Mouse (Mus musculus) layer of hippocampus, adult 11-12 months (tissue): ENCODE measurements around the gene Hells.
A peak's percentile ranks its signal among the peaks of the same experiment; 100 is the strongest.

ENCODE experiments used
- DNase-seq: peaks from one replicate; pipeline ENCODE4 v3.0.0; 2022; ENCODE audit warnings: low spot score

The Hells gene

GRCm38 (mm10) chr19:38930788-38931565, at the start of gene Hells:
TSS of gene Hells (plus strand) at chr19:38930915.
- peak; percentile 67 for DNase-seq

DNA sequence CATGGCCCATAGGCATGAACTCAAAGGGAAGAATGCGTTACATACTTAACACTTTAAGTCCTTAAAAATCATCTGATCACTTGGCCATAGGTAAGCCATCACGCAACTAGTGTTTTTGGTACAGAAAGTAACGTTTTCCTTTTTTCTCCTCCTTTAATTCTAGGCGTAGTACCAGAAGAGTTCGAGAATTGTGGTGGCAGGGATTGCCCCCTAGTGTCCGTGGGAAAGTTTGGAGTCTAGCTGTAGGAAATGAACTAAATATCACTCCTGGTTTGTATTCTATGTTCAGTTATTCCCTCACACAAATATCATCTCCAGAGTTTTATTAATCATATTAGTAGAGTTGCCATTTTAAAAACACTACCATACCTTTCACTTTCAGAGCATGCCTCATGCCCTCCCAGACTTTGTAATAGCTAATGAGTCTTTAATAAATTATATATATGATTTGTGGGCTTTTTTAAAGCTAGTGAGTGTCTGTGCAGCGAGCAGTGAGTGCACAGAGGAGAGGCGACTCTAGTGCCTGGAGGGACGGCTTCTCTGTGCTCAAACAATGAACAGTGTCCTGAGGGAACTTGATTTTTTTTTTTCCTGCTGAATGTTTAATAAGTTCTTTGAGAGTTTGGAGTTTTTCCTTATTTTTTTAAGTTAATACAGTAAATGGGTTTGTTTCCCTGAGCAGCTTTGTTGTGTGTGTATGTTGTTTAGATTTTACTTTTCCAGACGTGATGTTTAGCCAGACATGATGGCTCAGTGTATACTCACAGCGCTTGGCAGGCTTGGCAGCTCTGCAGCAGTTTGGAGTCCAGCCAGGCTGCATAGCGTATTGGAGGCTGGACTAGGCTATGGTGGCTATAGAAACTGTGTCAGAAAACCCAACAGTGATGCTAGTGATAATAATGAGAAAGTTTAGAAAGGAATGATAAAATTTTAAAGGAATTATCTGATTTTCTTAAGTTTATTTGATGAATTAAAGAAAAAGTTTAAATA, 29.3 kb upstream of the Hells start:
- DNase-seq: no peak

GRCm38 (mm10) chr19:38902501-38902900, 28.2 kb upstream of the Hells start:
- DNase-seq: no peak

DNA sequence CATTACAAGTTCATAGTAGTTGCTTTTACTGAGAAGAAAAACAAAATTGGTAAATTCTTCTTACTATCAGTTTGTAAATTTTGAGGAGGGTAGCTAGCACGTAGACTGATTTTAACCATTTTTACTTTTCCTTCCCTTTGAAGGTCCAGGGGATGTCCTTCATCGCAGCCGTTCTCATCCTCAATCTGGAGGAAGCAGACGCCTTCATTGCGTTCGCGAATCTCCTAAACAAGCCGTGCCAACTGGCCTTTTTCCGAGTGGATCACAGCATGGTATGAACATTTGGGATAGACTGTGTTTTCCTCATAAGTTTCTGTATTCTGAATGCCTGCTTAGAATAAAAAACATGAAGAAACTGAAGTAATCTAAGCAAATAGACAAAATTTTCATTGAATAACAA, 16.9 kb upstream of the Hells start:
- no peak for DNase-seq

DNA sequence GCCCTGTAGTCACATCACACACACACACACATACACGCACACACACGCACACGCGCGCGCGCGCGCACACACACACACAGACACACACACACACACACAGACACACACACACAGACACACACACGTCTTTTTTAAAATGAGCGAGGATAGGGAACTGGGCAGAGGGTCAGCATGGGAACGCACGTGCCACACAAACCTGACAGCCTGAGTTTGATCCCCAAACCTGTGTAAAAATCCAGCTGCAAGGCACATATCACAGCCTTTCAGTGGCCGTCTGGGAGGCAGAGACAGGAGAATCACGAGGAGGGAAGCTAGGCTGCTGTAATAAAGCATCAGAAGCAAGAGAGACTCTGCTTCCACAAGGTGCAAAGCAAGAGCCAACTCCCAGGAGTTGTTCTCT, 15.8 kb upstream of the Hells start:
- DNase-seq: no peak

- DNase-seq: peak; percentile 56
Measured at GRCm38 (mm10) chr19:38915677-38916076, 15.0 kb upstream of the Hells start.

GRCm38 (mm10) chr19:38928481-38929158, 2.1 kb upstream of the Hells start:
- no peak for DNase-seq

DNA sequence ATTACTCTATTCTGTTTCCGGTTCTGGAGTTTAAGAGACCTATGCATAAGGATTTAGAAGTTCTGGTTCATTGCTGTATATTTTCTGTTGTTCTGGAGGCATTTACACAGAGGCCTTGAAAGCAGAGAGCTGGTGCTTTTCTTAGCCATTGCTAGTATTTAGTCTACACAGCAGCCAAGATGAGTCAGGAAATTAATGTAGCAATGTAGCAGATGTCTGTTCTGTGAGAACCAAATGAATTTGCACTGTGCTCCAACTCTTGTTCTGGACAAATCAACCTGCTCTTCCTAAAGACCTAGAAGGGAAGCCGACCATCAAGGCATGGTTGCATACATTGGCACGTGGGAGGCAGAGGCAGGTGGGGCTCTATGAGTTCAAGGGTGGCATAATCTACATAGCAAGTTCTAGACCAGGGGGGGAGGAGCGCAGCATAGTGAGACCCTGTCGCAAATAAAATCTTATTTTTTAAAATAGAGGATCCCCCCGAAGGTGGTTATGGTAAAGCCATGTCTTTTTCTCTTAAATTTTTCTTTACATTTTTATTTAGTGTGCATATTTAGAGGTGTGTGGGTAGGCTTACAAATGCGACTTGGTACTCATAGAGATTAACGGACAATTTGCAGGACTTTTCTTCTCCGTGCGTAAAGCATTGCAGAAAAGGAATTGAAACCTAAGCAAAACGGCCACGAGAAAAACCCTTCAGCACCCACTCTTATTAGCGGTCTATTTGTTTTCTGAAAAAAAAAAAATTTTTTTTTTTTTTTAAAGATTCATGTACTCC, 1.1 kb upstream of the Hells start:
- peak; percentile 28 for DNase-seq

GRCm38 (mm10) chr19:38930252-38930787, 395 bp upstream of the Hells start:
- DNase-seq: no peak

- DNase-seq: no peak
Measured at GRCm38 (mm10) chr19:38931566-38931890, 813 bp downstream of the Hells start.

DNA sequence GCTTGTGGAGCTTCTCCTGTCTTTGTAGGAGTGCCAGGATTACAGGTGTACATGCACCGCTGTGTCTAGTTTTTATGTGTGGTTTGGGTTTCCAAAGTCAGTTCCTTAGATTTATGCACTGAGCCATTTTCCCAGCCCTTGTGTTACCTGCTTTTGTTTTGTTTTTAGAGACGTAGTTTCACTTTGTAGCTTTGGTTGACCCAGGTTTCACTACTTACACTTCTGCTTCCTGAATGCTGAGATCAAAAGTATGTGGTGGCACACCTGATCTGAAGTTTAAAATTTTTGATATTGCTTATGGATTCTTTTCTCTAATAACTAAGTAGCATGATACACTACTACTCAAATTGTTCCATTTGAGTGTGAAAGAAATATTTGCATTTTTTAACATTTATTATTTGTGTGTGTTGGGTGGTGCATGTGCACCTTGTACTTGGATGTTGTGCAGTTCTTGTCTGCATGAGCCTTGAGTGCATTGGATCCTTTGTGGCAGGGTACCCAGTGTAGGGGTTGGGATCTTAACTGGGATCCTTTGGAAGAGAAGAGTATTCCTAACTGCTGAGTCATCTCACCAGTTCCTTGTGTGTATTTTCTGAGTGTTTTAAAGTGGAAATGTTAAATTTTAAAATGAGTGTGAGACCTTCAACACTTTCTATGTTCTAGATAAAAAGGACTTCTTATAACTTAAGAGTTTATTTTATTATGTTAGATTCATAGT, 14.0 kb downstream of the Hells start:
- no peak for DNase-seq

DNA sequence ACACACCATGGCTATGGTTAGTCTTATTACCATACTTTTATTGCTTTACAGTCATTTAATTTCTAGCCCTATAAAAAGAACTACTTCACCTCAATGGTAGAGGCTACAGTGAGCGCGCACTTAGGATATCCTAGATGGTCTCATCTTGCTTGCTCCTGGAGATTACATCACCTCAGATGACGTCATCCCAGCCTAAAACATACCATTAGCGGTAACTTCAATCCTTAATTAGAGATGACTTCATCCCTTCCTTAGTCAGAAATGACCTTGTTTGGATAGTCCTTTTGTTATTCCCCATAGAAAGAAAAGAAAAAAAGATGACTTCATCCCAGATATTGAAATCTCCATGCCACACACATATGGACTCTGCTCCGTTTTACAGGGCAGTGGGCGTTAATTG, 40.0 kb downstream of the Hells start:
- peak; percentile 19 for DNase-seq

DNA sequence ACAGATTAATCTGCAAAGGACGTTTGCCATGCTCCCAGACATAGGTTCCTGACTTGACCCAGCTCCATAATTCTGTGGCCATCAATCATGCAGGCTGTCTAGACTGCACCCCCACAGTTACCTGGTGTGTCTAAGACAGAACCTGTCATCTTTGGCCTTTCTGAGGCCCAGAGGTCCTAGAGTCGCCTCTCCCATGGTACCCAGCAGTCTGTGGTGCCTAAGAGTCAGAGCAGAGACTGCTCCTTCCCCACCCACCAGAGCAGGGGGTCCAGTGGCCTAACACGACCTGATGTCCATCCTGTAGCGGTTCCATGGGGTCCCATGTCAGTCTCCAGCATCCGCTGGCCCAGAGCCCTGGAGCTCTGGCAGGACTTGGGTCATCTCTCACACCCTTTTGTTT, 41.9 kb downstream of the Hells start:
- no peak for DNase-seq

GRCm38 (mm10) chr19:38973666-38974065, 43.0 kb downstream of the Hells start:
- DNase-seq: no peak

DNA sequence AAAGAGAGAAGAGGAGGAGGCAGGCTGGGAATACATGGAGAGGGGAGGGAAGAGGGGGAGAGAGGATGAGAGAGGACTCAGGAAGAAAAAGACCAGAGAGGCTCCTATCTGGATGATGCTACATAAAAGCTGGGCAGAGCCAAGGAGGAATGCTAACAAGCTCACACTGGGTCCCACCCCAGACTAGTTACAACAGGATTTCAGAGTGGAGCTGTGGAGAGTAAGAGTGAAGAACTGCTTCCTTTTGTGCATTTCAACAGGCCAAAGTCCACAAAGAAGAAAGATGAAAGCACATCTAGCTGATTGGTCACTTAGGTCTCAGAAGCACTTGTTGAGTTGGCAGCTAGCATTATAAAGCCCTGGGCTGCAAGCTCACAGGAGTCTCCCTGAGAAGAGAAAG, 45.6 kb downstream of the Hells start:
- no peak for DNase-seq

- DNase-seq: peak; percentile 74
Measured at GRCm38 (mm10) chr19:38981966-38982365, 51.3 kb downstream of the Hells start.

DNA sequence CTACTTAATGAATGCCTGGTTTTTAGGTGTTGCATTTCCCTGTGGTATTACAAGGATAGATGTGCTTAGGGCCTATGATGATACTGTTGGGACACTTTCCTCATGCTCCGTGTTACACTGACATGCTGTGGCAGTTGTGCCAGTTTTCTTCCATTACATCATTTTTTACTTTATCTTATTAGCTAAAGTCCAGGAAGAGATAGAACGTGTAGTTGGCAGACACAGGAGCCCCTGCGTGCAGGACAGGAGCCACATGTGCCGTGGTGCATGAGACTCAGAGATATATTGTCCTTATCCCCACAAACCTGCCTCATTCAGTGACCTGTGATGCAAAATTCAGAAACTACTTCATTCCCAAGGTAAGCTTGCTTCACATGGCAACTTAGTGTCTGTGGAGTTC, 67.5 kb downstream of the Hells start:
- no peak for DNase-seq

GRCm38 (mm10) chr19:38998676-38999075, 68.0 kb downstream of the Hells start:
- no peak for DNase-seq

- no peak for DNase-seq
Measured at GRCm38 (mm10) chr19:39005132-39005531, 74.4 kb downstream of the Hells start.

- DNase-seq: no peak
Measured at GRCm38 (mm10) chr19:39006715-39007114, 76.0 kb downstream of the Hells start, which contains the start of gene Cyp2c55. TSS of gene Cyp2c55 (plus strand) at chr19:39007019.
